Mouse (Mus musculus) myocyte (in vitro differentiated cells): Measurements from ENCODE around the gene Slc12a8. TPM values are rescaled to one million over a fixed set of nuclear protein-coding genes. Genes with fewer than 3 reads are reported as not detected.

Experiments
- H3K27me3 ChIP-seq: one replicate; pipeline ENCODE4 v1.6.1; 2011; ENCODE audit not compliant: control insufficient read depth, insufficient read depth, insufficient read length
- H3K36me3 ChIP-seq: one replicate; pipeline ENCODE4 v1.6.1; 2011; ENCODE audit not compliant: control insufficient read depth, insufficient read depth
- H3K4me2 ChIP-seq: one replicate; pipeline ENCODE4 v1.6.1; 2011; ENCODE audit warnings: low read depth, control low read depth
- H3K4me3 ChIP-seq: one replicate; pipeline ENCODE4 v1.5.1; 2011; ENCODE audit warnings: mild to moderate bottlenecking, control low read depth, moderate library complexity
- H3K79me2 ChIP-seq: one replicate; pipeline ENCODE4 v1.6.1; 2011; ENCODE audit not compliant: control insufficient read depth, insufficient read depth
- H3ac ChIP-seq: one replicate; pipeline ENCODE4 v1.6.1; 2011; ENCODE audit not compliant: control insufficient read depth, insufficient read length
- CEBPB ChIP-seq: IDR thresholded peaks from 2 replicates; pipeline ENCODE4 v1.6.1; 2011; ENCODE audit warnings: mild to moderate bottlenecking, moderate library complexity; ENCODE audit not compliant: poor library complexity, insufficient read depth, severe bottlenecking
- E2F4 ChIP-seq: IDR thresholded peaks from one replicate; pipeline ENCODE4 v1.6.1; 2011; ENCODE audit warnings: mild to moderate bottlenecking, control low read depth, moderate library complexity; ENCODE audit not compliant: insufficient read depth
- MAX ChIP-seq: IDR thresholded peaks from one replicate; pipeline ENCODE4 v1.6.1; 2011; ENCODE audit warnings: low read depth, mild to moderate bottlenecking, control low read depth
- MYOD1 ChIP-seq, 3 experiments: IDR thresholded peaks; one replicate each; pipeline ENCODE4 v1.6.1; 2011; ENCODE audit warnings: control low read depth in 2 of 3, low read depth in 2 of 3, mild to moderate bottlenecking in 2 of 3, moderate library complexity in 1 of 3; ENCODE audit not compliant: insufficient read length in 2 of 3, control insufficient read depth in 1 of 3
- MYOG ChIP-seq, 3 experiments: IDR thresholded peaks; one replicate each; pipeline ENCODE4 v1.6.1; 2011; ENCODE audit warnings: control low read depth in 2 of 3, low read depth in 2 of 3, mild to moderate bottlenecking in 2 of 3; ENCODE audit not compliant: insufficient read length in 2 of 3, control insufficient read depth in 1 of 3, insufficient read depth in 1 of 3
- POLR2A ChIP-seq: IDR thresholded peaks from one replicate; pipeline ENCODE4 v1.6.1; 2011; ENCODE audit warnings: low read depth, mild to moderate bottlenecking, control low read depth, moderate library complexity; ENCODE audit not compliant: insufficient read length
- POLR2AphosphoS2 ChIP-seq: IDR thresholded peaks from one replicate; pipeline ENCODE4 v1.6.1; 2011; ENCODE audit warnings: low read depth, control low read depth; ENCODE audit not compliant: insufficient read length
- REST ChIP-seq: IDR thresholded peaks from one replicate; pipeline ENCODE4 v1.6.1; 2011; ENCODE audit warnings: mild to moderate bottlenecking, control low read depth, moderate library complexity; ENCODE audit not compliant: insufficient read depth, insufficient read length
- SRF ChIP-seq: IDR thresholded peaks from one replicate; pipeline ENCODE4 v1.6.1; 2011; ENCODE audit warnings: low read depth; ENCODE audit not compliant: control insufficient read depth, insufficient read length
- TCF12 ChIP-seq: IDR thresholded peaks from one replicate; pipeline ENCODE4 v1.6.1; 2011; ENCODE audit warnings: mild to moderate bottlenecking, control low read depth; ENCODE audit not compliant: poor library complexity, insufficient read depth, severe bottlenecking
- TCF3 ChIP-seq: IDR thresholded peaks from one replicate; pipeline ENCODE4 v1.6.1; 2011; ENCODE audit warnings: low read depth, control low read depth; ENCODE audit not compliant: insufficient read length
- USF1 ChIP-seq: IDR thresholded peaks from one replicate; pipeline ENCODE4 v1.6.1; 2011; ENCODE audit warnings: low read depth, mild to moderate bottlenecking, control low read depth, moderate library complexity
- polyA plus RNA-seq: library from polyadenylated mRNA; unstranded; fragments of >200 nt; fragmentation: generic; extraction: Trizol; gene quantifications from one replicate; pipeline ENCODE4 v1.2.1, GENCODE M21; 2012; ENCODE audit warnings: missing spikeins

The Slc12a8 gene
- polyA plus RNA-seq, 1 experiment: 0.42 TPM

DNA sequence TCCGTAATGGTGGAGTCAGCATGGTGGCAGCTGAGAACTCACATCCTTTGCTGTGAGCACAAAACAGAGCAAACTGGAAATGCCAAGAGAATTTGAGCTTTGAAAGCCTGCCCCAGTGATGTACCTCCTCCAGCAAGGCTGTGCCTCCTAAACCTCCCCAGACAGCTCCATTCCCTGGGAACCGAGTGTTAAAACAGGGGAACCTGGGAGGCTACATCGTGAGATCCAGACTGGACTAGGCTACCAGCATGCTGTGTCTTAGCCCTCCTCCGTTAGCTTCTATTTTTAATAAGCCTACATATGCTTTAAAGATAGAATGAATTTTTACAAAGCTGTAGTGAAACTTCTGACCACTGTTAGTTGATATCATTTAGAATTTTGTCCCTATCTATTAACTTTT lies 184.7 kb downstream of the Slc12a8 start:
- Histone ChIP-seq H3K4me3 (no peak overlapping the region), H3K27me3 (no peaks in the 10 kb centered on the region), H3K4me2 (no peak overlapping the region), H3K36me3 (peaks cover 7% of the 10 kb centered on the region), H3K79me2 (peaks cover 34% of the 10 kb centered on the region), H3ac (no peak overlapping the region)
- no peak for TF ChIP-seq SRF
- TF ChIP-seq MYOG (IDR thresholded peaks at IDR 0.05; ENCODE audit: control insufficient read depth in 1 of 3, insufficient read depth in 1 of 3, insufficient read length in 2 of 3, low read depth in 2 of 3): no peak
- no peak for TF ChIP-seq POLR2AphosphoS2

DNA sequence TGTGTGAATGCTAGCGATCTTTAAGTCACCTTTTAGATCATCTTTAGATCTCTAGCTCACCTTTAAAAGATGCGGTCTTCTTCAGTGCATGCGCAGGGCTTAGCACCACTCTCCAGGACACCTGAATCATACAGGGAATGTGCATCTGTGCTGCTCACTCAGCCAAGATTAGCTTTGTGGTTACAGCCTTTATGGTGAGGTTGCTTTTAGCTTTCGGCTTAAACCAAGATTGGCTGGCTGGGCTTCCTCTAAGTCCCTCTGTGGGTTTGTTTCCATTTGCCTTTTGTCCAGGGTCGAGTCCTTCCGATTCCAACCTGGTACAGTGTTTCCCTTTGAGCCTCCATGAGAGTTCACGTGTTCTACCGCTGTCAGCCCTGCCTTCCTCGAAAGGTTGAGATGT lies 187.2 kb downstream of the Slc12a8 start:
- Histone ChIP-seq H3K36me3 (peaks cover 15% of the 10 kb centered on the region), H3K4me2 (peak overlapping the region; percentile 33), H3ac (no peak overlapping the region), H3K4me3 (no peak overlapping the region), H3K27me3 (no peaks in the 10 kb centered on the region), H3K79me2 (peaks cover 21% of the 10 kb centered on the region)
- TF ChIP-seq USF1 (no peak), MYOD1 (IDR thresholded peaks at IDR 0.05; ENCODE audit: control insufficient read depth in 1 of 3, insufficient read length in 2 of 3, low read depth in 2 of 3) (peak; percentile 48 to 97 (median 94)), MYOG (IDR thresholded peaks at IDR 0.05; ENCODE audit: control insufficient read depth in 1 of 3, insufficient read depth in 1 of 3, insufficient read length in 2 of 3, low read depth in 2 of 3) (peak in 1 of 3 experiments; percentile 60), POLR2AphosphoS2 (no peak), TCF12 (peak; percentile 30), POLR2A (no peak), REST (no peak), MAX (no peak), E2F4 (no peak), SRF (no peak), CEBPB (no peak), TCF3 (no peak)

DNA sequence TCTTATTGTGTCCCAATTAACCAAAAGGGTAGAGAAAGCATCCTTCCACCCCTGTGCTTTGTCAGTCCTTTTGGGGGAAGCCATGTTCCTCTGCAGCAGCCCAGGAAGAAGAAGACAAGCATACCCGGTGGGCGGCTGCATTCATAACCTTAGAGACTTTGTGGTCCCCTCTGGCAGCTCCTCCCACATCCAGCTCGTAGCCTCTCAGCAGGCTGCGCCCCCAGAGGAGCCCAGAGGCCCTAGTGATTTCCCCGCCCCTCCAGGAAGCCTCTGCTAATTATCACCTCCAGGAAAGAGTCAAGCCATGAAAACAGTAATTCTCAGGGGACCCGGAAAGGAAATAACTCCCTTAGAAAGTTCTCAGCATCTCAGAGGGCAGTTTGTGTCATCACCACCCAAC lies 188.1 kb downstream of the Slc12a8 start:
- H3K36me3 ChIP-seq: peaks cover 15% of the 10 kb centered on the region
- peak overlapping the region; percentile 33 for H3K4me2 ChIP-seq
- H3K4me3 ChIP-seq: no peak overlapping the region
- H3ac ChIP-seq: no peak overlapping the region
- no peaks in the 10 kb centered on the region for H3K27me3 ChIP-seq
- H3K79me2 ChIP-seq: peaks cover 18% of the 10 kb centered on the region
- TF ChIP-seq MAX: no peak
- no peak for TF ChIP-seq CEBPB
- TF ChIP-seq REST: no peak
- TF ChIP-seq POLR2A: no peak
- no peak for TF ChIP-seq MYOD1 (IDR thresholded peaks at IDR 0.05; ENCODE audit: control insufficient read depth in 1 of 3, insufficient read length in 2 of 3, low read depth in 2 of 3)

DNA sequence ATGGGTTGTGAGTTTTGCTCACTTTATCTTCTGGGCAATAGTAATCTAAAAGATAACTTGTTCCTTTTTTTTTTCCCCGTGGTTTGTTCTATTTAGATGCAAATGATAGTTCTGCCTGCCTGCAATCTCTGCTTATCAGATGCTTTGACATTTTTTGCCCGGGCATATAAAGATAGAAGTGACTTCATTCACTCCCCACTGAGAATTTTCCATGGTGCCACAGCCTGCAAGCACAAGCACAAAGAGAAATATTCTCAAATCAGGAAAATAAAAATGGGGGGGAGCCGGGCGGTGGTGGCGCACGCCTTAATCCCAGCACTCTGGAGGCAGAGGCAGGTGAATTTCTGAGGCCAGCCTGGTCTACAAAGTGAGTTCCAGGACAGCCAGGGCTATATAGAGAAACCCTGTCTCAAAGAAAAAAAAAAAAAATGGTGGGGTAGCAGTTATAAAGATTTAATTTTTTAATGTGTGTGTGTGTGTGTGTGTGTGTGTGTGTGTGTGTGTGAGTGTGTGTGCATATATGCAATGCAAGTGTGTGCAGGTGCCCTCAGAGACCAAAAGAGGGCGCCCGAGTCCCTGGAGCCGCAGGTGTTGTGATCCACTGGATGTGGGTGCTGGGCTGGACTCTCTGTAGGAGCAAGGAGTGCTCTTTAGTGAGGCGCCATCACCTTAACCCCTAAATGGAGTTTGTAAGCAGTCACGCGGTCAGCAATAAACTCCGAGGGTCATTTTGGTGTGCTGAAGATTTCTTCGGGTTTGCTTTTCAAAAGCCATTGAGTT lies 189.2 kb downstream of the Slc12a8 start:
- Histone ChIP-seq H3K79me2 (peaks cover 18% of the 10 kb centered on the region), H3K4me3 (no peak overlapping the region), H3K4me2 (no peak overlapping the region), H3K36me3 (peaks cover 20% of the 10 kb centered on the region), H3ac (no peak overlapping the region), H3K27me3 (no peaks in the 10 kb centered on the region)
- TF ChIP-seq MYOG (IDR thresholded peaks at IDR 0.05; ENCODE audit: control insufficient read depth in 1 of 3, insufficient read depth in 1 of 3, insufficient read length in 2 of 3, low read depth in 2 of 3) (no peak), SRF (no peak), POLR2A (no peak), TCF3 (no peak), E2F4 (no peak), POLR2AphosphoS2 (no peak), MAX (no peak), TCF12 (no peak), MYOD1 (IDR thresholded peaks at IDR 0.05; ENCODE audit: control insufficient read depth in 1 of 3, insufficient read length in 2 of 3, low read depth in 2 of 3) (no peak), REST (no peak), USF1 (no peak), CEBPB (no peak)

DNA sequence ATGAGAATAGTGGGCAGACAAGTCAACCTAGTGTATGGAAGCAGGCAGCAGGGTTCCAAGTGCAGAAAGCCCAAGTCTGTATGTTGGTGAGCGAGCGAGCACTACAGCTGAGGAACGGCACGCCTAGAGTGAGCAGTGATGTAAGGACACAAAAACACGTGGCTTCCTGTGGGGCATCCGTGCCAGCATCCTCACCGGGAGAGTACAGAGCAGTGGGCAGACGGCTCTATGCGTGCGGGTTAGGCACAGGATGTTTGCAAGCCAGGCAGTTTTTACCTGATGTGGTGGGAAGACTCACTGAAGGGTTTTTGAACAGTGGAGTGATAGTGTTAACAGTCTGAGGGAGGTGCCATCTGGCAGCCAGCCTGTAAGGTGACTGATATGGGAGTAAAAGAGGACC lies 190.9 kb downstream of the Slc12a8 start:
- TF ChIP-seq MAX (no peak), REST (no peak), E2F4 (no peak), POLR2A (no peak), SRF (no peak), USF1 (no peak), TCF12 (no peak), TCF3 (no peak), MYOG (IDR thresholded peaks at IDR 0.05; ENCODE audit: control insufficient read depth in 1 of 3, insufficient read depth in 1 of 3, insufficient read length in 2 of 3, low read depth in 2 of 3) (no peak), MYOD1 (IDR thresholded peaks at IDR 0.05; ENCODE audit: control insufficient read depth in 1 of 3, insufficient read length in 2 of 3, low read depth in 2 of 3) (no peak), POLR2AphosphoS2 (no peak), CEBPB (no peak)
- peaks cover 17% of the 10 kb centered on the region for H3K79me2 ChIP-seq
- H3K4me2 ChIP-seq: no peak overlapping the region
- H3ac ChIP-seq: no peak overlapping the region
- H3K36me3 ChIP-seq: peaks cover 20% of the 10 kb centered on the region
- H3K27me3 ChIP-seq: no peaks in the 10 kb centered on the region
- H3K4me3 ChIP-seq: no peak overlapping the region
